Mouse (Mus musculus) lung, postnatal 4 days (tissue): ENCODE measurements around the gene Arl10.

Experiments
- DNase-seq, 2 experiments: peaks; one replicate each; pipeline ENCODE4 v3.0.0; 2021

Arl10 gene

DNA sequence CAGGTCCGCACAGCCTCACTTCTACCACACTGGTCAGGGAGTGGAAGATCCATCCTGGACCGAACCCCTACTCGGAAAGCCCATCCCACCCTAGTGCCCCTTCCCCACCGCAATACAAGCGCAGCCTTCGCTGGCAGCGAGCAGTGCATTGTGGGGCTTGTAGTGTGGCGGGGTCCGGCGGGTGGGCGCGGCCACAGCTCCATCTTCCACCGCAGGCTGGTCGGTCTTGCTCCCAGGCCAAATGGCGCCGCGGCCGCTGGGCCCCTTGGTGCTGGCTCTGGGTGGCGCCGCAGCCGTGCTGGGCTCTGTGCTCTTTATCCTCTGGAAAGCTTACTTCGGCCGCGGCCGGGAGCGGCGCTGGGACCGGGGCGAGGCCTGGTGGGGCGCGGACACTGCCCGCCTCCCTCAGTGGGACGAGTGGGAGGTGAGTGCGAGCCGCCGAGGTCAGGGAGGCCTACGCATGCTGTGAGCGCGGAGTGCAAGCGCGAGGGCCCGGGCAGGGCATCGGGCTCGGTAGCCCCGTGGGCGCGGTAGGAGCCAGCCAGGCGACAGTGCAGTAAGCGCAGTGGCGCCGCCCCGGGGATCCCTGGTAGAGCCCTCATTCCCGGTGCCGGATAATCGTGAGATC is at the start of gene Arl10:
Gene Arl10, plus strand, starts transcription at position 162 of the 628 bp plus-strand sequence.
- peak; percentile 85 to 88 for DNase-seq

DNA sequence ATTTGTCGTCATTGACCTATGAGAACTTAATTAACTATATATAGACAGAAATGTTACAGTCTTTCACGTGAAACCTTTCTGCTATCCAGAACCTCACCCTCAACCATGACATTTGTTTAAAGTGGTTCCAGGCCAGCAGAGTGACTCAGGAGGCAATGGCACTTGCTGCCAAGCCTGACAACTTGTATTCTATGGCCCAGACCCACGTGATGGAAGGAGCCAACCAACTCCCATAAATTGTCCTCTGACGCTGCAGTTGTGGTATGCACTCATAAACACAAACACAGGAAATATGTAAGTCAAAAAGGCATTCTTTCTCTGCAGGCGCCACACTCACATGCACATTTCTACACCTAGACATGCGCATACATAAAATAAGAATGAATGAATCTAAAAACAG is 47.7 kb upstream of the Arl10 start:
- DNase-seq, result no peak

DNA sequence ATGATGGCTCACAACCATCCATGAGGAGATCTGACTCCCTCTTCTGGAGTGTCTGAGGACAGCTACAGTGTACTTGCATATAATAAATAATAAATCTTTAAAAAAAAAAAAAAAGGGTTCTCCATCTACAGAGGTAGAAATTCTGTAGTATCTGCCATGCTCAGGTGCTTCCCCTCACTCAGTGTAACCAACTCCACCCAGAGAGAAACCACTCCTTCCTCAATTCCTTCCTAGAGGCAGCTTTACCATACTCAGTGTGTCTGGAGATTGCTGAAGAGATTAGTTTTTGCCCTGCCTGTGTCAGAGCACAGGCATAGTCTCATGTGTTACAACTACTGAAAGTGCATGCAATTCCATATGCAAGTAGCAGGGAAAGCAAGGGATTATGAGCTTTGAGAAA is 42.7 kb upstream of the Arl10 start:
- no peak for DNase-seq

- no peak for DNase-seq
These were observed 26.8 kb upstream of the Arl10 start for GRCm38 (mm10) chr13:54548036-54548435.

GRCm38 (mm10) chr13:54556176-54556575 is 18.6 kb upstream of the Arl10 start:
- no peak for DNase-seq

- no peak for DNase-seq
These were observed 18.0 kb upstream of the Arl10 start for GRCm38 (mm10) chr13:54556796-54557195.

DNA sequence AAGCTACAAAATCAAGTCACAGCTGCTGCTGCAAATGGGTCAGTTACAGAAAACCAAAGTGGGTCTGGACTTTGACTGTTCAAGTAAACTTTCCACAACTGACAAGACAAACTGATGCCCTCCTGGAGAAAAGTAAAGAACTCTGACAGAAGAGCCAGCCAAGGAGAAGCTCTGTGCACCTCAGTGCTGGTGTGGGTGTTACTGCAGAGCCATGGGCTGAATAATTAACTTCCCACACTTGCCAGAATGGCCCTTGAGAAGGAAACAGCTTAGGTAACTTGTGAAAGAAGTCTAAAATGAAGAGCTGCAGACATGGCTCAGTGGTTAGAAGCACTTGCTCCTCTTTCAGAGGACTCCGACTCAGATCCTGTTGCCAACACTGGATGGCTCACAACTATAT is 17.2 kb upstream of the Arl10 start:
- no peak for DNase-seq

GRCm38 (mm10) chr13:54559656-54560055 is 15.2 kb upstream of the Arl10 start:
- no peak for DNase-seq

- no peak for DNase-seq
These were observed 14.2 kb upstream of the Arl10 start for GRCm38 (mm10) chr13:54560608-54561007.

DNA sequence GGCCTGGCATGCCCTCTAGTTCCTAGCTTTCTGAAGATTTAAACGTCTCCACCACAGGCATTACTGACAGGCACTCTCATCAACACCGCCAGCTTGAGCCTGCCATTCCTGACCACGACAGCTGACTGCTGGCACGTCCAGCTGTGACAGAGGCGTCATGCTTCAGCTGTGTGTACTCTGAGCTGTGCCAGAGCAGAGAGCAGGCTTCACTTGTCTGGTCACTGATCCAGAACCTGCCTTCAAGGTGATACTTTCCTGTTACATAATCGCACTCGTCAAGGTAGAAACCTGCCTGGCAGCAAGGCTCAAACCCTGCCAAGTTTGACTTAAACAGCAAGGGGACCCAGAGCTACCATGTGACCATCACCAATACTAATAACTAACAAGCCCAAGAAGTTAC is 12.3 kb upstream of the Arl10 start:
- DNase-seq, result peak in 1 of 2 experiments; percentile 29

DNA sequence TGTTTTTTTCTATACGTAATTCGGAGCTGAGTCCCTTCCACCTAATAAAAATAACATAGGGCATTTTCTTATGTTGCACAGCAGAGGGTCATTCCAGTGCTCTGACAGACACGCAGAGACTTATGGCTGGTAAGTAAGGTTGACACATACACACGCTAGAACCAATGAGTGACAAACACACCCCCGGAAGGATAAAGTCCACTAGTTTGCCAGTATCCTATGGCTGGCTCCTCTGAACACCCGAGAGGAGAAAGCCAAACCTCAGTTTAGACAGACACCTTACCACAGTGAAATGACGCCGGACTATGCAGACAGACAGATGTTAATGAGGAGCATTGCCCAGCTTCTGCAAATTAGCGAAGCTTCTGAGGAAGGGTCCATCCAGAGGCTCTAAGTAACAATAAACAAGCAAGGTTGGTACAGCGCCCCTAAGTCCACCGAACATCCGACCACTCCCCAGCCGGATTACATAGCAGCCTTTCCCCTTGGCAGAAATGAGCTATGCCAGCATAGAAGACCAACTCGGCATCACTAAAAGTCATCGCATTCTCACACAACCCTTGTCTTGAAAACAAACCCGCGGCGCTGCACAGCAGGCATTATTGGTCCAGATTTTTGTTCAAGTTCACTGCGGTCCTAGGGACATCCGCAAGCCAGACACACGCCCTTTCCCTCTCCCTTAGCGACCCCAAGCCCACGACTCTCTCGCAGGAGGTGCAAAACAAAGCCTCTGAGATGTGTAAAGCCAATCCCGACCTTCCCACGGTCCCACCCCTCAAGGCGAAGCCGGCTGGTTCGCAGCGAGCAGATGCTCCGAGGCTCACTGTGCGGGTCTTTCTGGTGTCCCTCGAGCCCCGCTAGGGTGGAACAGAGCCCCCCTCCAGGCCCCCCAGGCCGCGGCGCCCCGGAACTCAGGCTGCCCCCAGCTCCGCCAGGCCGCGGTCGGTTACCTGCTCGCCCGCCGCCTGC is 10.3 kb upstream of the Arl10 start:
- DNase-seq, result no peak

DNA sequence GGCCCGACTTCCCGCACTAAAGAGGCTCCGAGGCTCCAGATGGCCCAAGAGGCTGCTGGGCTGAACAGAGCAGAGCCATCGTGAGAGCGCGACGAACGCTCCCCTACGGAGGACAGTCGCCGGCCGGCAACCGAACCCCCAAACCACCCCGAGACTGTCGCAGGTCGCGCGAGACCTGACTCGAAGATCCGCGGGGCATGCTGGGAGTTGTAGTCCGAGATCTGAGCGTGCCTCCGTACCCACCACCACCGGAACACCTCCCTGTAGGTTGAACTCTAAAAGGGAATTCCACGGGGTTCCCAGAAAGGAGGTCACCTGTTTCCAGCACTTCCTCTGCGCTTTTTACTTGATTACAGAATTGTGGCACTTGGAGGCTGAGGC is 9.6 kb upstream of the Arl10 start, which contains the start of gene 4833439L19Rik:
Gene 4833439L19Rik, minus strand, starts transcription at position 235 of the 381 bp plus-strand sequence.
- peak; percentile 94 to 96 for DNase-seq

GRCm38 (mm10) chr13:54565594-54566345 is 9.0 kb upstream of the Arl10 start:
- DNase-seq, result peak; percentile 58 to 60

GRCm38 (mm10) chr13:54568380-54568779 is 6.4 kb upstream of the Arl10 start:
- no peak for DNase-seq

DNA sequence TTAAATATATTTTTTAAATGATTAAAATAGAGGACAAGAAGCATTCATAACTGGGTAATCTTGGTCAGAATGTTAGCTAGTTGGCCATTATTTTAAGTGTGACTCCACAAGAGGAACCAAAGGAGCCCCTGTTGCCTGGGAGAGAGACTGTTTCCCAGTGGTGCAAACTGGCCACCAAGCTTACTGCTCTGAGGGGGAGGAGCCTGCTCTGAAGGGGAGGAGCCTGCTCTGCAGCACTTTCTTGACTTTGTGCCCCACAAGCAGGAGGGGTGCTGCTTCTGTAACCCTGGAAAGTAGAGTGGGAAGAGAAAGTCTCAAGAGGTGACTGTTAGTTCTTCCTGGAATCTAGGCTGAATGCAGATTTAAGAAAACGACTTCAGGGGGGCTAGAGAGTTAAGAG is 5.5 kb upstream of the Arl10 start:
- no peak for DNase-seq

DNA sequence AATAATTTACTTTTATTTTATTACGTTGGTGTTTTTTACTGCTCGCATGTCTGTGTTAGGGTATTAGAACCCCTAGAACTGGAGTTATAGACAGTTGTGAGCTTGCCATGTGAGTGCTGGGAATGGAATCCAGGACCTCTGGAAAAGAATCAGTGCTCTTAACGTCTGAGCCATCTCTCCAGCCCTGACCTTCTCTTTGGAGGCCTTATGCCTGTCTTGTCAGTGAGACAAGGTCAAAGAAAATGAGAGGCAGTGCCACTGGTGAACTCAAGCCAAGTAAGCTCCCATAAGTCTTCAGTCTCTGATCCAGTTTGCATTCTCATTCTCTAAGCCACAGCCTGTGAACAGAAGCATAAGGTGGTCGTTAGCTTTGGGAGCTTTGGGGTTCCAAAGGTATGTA is 4.1 kb upstream of the Arl10 start:
- DNase-seq, result no peak

GRCm38 (mm10) chr13:54571637-54572036 is 3.2 kb upstream of the Arl10 start:
- DNase-seq, result no peak

DNA sequence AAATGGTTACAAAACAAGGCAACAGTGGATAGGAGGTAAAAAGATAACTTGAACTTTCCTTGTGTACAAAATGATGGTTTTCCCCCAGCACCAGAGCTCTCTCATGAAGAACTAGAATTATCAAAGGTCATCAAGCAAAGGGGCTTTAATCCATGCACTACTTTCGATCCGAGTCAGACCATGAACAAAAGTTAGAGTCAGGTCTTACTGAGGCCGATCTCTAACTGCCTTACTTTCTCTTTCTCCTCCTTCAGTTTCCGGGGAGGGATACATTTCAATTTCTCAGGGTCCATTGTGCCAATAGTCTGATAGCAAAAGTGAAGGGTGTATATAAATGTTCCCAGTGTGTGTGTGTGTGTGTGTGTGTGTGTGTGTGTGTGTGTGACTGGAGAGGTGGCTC is 2.2 kb upstream of the Arl10 start:
- no peak for DNase-seq

- no peak for DNase-seq
These were observed 674 bp downstream of the Arl10 start for GRCm38 (mm10) chr13:54575489-54575888.

GRCm38 (mm10) chr13:54577652-54578507 is 3.1 kb downstream of the Arl10 start:
- peak; percentile 33 to 38 for DNase-seq

GRCm38 (mm10) chr13:54581385-54581784 is 6.6 kb downstream of the Arl10 start:
- DNase-seq, result no peak

- no peak for DNase-seq
These were observed 7.3 kb downstream of the Arl10 start for GRCm38 (mm10) chr13:54582126-54582525.
